Mouse (Mus musculus) kidney, embryonic 16.5 days (tissue): ENCODE measurements at regions not wholly inside any gene's neighbourhood (a gene's known extent, or its start where the extent isn't known, plus 50 kb on each side); places are given as distances from the start of the nearest gene placed in this dataset.
"Not testable (repeated sequence)": the region's sequence is repeated elsewhere in the genome, so short reads cannot be mapped to it uniquely, and the experiment has no call there.

Experiments used
- ATAC-seq: fragments of 200-750 bp; cut with Nextera tagmentation; 2 replicates; pipeline ENCODE4 v1.8.0; 2017; ENCODE audit warnings: moderate TSS enrichment; ENCODE audit not compliant: low FRiP score, low TSS enrichment
- H3K27ac ChIP-seq: fragments of 300-500 bp; sonication (generic); 2 replicates; pipeline ENCODE4 v1.5.1; 2014; ENCODE audit warnings: low read length
- H3K27me3 ChIP-seq: fragments of 300-500 bp; sonication (generic); 2 replicates; pipeline ENCODE4 v1.6.1; 2014; ENCODE audit warnings: low read length, control low read depth, mixed read lengths; ENCODE audit not compliant: insufficient read depth
- H3K36me3 ChIP-seq: fragments of 300-500 bp; sonication (generic); 2 replicates; pipeline ENCODE4 v1.6.1; 2014; ENCODE audit warnings: low read length, control low read depth, mixed read lengths; ENCODE audit not compliant: insufficient read depth
- H3K4me1 ChIP-seq: fragments of 300-500 bp; sonication (generic); 2 replicates; pipeline ENCODE4 v1.6.1; 2014; ENCODE audit warnings: low read length, control low read depth, mixed read lengths; ENCODE audit not compliant: insufficient read depth
- H3K4me2 ChIP-seq: fragments of 300-500 bp; sonication (generic); replicated peaks from 2 replicates; pipeline ENCODE4 v1.6.1; 2014; ENCODE audit warnings: low read depth, low read length
- H3K4me3 ChIP-seq: fragments of 300-500 bp; sonication (generic); 2 replicates; pipeline ENCODE4 v1.5.1; 2014; ENCODE audit warnings: mild to moderate bottlenecking, low read length
- H3K9ac ChIP-seq: fragments of 300-500 bp; sonication (generic); replicated peaks from 2 replicates; pipeline ENCODE4 v1.6.1; 2014; ENCODE audit warnings: low read length
- H3K9me3 ChIP-seq: fragments of 300-500 bp; sonication (generic); 2 replicates; pipeline ENCODE4 v1.6.1; 2016; ENCODE audit warnings: low read length, control low read depth
- WGBS: fragments of 180-500 bp; shearing (Covaris S2); extraction: QIAGEN DNeasy Blood & Tissue Kit; methylation state at CpG from one replicate; pipeline ENCODE4 v1.1.7; 2014; 5-methylcytosine and 5-hydroxymethylcytosine counted together

GRCm38 (mm10) chrX:50675356-50675755, 165.5 kb upstream of the Stk26 start:
- Histone ChIP-seq H3K36me3 (no peaks in the 10 kb centered on the region), H3K4me3 (no peak overlapping the region), H3K4me1 (no peaks in the 10 kb centered on the region), H3K27ac (no peak overlapping the region), H3K9me3 (no peaks in the 10 kb centered on the region), H3K9ac (no peak overlapping the region), H3K27me3 (peaks cover 6% of the 10 kb centered on the region; the same call in 1 of the 2 replicates), H3K4me2 (no peak overlapping the region)
- WGBS, result 35% methylated on average over 6 of the region's 6 CpGs
- ATAC-seq, result no peak

GRCm38 (mm10) chrX:50657835-50658565, 182.8 kb upstream of the Stk26 start:
- Histone ChIP-seq H3K4me3 (no peak overlapping the region), H3K4me2 (no peak overlapping the region), H3K27ac (no peak overlapping the region), H3K27me3 (peaks cover 5% of the 10 kb centered on the region; the same call in 1 of the 2 replicates), H3K9me3 (no peaks in the 10 kb centered on the region), H3K36me3 (no peaks in the 10 kb centered on the region), H3K9ac (no peak overlapping the region; the same call in 1 of the 2 replicates), H3K4me1 (no peaks in the 10 kb centered on the region)
- ATAC-seq, result peak; percentile 63; the same call in 1 of the 2 replicates
- 36% methylated on average over 9 of the region's 9 CpGs for WGBS

- no peak overlapping the region for H3K27ac ChIP-seq
- WGBS, result 62% methylated on average over 6 of the region's 6 CpGs
- H3K9me3 ChIP-seq, result no peaks in the 10 kb centered on the region
- H3K4me3 ChIP-seq, result no peak overlapping the region
- no peak overlapping the region for H3K9ac ChIP-seq
- no peaks in the 10 kb centered on the region for H3K4me1 ChIP-seq
- no peaks in the 10 kb centered on the region for H3K36me3 ChIP-seq
- no peak overlapping the region for H3K4me2 ChIP-seq
- ATAC-seq, result no peak
- peaks cover 5% of the 10 kb centered on the region; the same call in 1 of the 2 replicates for H3K27me3 ChIP-seq
Observed at GRCm38 (mm10) chrX:50657180-50657834, 183.5 kb upstream of the Stk26 start.

DNA sequence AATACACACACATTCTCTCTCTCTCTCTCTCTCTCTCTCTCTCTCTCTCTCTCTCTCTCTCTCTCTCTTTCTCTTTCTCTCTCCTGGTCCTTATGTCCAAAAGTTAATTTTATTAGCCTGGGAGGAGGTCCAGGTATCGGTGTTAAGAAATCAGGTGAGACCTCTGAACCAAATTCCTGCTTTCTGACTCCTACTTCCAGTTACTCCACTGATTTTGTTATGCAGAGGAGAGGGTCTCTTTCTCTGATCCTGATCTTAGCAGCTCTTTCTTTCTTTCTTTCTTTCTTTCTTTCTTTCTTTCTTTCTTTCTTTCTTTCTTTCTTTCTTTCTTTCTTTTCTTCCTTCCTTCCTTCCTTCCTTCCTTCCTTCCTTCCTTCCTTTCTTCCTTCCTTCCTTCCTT, 185.5 kb upstream of the Stk26 start:
- WGBS, result 100% methylated on average over 1 of the region's 1 CpGs
- not testable (repeated sequence) for H3K27ac ChIP-seq, ATAC-seq, H3K36me3 ChIP-seq, H3K9me3 ChIP-seq, H3K9ac ChIP-seq, H3K4me3 ChIP-seq, H3K4me2 ChIP-seq, H3K27me3 ChIP-seq, H3K4me1 ChIP-seq

DNA sequence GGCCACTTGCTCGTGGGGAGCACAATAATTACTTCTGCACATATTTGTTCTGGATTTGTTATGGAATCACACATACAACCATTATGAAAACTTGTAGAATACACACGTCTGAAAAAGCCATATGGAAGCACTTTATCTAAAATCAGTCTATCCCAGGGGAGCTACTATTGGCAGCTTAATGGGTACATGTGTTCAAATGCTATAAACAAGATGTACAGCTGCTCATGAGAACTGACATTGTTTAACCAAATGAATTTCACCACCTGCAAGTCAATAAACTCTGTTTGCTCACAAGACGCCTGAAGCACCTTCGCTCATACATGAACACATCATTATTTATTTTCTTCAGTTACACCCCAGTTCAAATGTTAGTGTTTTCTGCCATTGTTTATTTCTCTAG, 199.5 kb upstream of the Stk26 start:
- 47% methylated on average over 4 of the region's 4 CpGs for WGBS
- ATAC-seq, result no peak
- no peak overlapping the region for H3K27ac ChIP-seq
- peaks cover 3% of the 10 kb centered on the region; the same call in 1 of the 2 replicates for H3K27me3 ChIP-seq
- no peak overlapping the region for H3K4me2 ChIP-seq
- H3K36me3 ChIP-seq, result no peaks in the 10 kb centered on the region
- H3K4me1 ChIP-seq, result no peaks in the 10 kb centered on the region
- no peaks in the 10 kb centered on the region for H3K9me3 ChIP-seq
- H3K9ac ChIP-seq, result no peak overlapping the region
- no peak overlapping the region for H3K4me3 ChIP-seq

GRCm38 (mm10) chrX:50635634-50636033, 205.2 kb upstream of the Stk26 start:
- Histone ChIP-seq H3K4me1 (no peaks in the 10 kb centered on the region), H3K4me3 (peak overlapping the region; percentile 62), H3K27ac (peak overlapping the region; percentile 65; the same call in 1 of the 2 replicates), H3K9ac (peak overlapping the region; percentile 60), H3K27me3 (no peaks in the 10 kb centered on the region), H3K36me3 (no peaks in the 10 kb centered on the region), H3K4me2 (peak overlapping the region; percentile 54), H3K9me3 (no peaks in the 10 kb centered on the region)
- ATAC-seq, result peak; percentile 52; the same call in 1 of the 2 replicates
- 35% methylated on average over 6 of the region's 6 CpGs for WGBS

GRCm38 (mm10) chrX:50634842-50635615, 205.8 kb upstream of the Stk26 start:
- H3K27ac ChIP-seq, result peak overlapping the region; percentile 65; the same call in 1 of the 2 replicates
- peak overlapping the region; percentile 62 for H3K4me3 ChIP-seq
- H3K4me1 ChIP-seq, result no peaks in the 10 kb centered on the region
- WGBS, result 19% methylated on average over 30 of the region's 30 CpGs
- H3K36me3 ChIP-seq, result no peaks in the 10 kb centered on the region
- peak overlapping the region; percentile 70 for H3K9ac ChIP-seq
- no peaks in the 10 kb centered on the region for H3K9me3 ChIP-seq
- peak; percentile 100 for ATAC-seq
- peak overlapping the region; percentile 54 for H3K4me2 ChIP-seq
- H3K27me3 ChIP-seq, result no peaks in the 10 kb centered on the region

DNA sequence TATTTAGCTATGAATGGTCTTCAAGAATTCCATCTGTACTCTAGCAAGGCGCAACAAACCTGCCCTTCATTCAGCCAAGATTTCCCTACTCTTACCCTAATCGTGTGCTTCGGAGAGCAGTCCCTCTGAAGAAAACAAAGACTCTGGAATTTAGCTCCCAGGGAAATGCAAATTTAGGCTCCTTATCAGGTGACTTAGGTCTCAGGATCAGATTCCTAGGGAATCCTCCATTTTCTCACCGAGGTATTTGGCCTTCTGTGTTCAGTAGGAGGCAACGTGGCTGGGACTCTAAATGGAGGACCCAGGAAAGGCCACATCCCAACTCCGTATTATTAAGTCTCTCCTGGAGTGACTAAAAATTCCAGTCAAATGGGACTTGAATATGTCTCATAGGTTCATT, 204.2 kb upstream of the Olfr1324 start:
- 41% methylated on average over 6 of the region's 6 CpGs for WGBS
- H3K9me3 ChIP-seq, result no peaks in the 10 kb centered on the region
- no peak for ATAC-seq
- no peaks in the 10 kb centered on the region for H3K36me3 ChIP-seq
- H3K4me3 ChIP-seq, result no peak overlapping the region
- 0 out of 2 replicates have a peak overlapping the region, but pooled peaks have one; percentile 5 for H3K4me2 ChIP-seq
- H3K27ac ChIP-seq, result no peak overlapping the region
- no peaks in the 10 kb centered on the region for H3K27me3 ChIP-seq
- H3K4me1 ChIP-seq, result no peaks in the 10 kb centered on the region
- H3K9ac ChIP-seq, result no peak overlapping the region

GRCm38 (mm10) chrX:50625336-50625735, 197.0 kb upstream of the Olfr1324 start:
- H3K36me3 ChIP-seq, result peaks cover 7% of the 10 kb centered on the region; the same call in 1 of the 2 replicates
- no peak overlapping the region for H3K4me2 ChIP-seq
- H3K27ac ChIP-seq, result no peak overlapping the region
- ATAC-seq, result no peak
- no peak overlapping the region for H3K4me3 ChIP-seq
- H3K27me3 ChIP-seq, result no peaks in the 10 kb centered on the region
- H3K9ac ChIP-seq, result no peak overlapping the region
- H3K9me3 ChIP-seq, result no peaks in the 10 kb centered on the region
- H3K4me1 ChIP-seq, result 0 out of 2 replicates have a peak, but pooled peaks cover 3% of the 10 kb centered on the region
- 83% methylated on average over 6 of the region's 6 CpGs for WGBS
